Mouse (Mus musculus) C2C12 (cell line): Measurements from ENCODE around the gene Sox6.

ENCODE experiments used
- CTCF ChIP-seq: IDR thresholded peaks from one replicate; pipeline ENCODE4 v1.5.1; 2011; ENCODE audit not compliant: control insufficient read depth, insufficient read depth, insufficient read length
- MAX ChIP-seq: IDR thresholded peaks from one replicate; pipeline ENCODE4 v1.6.1; 2011; ENCODE audit warnings: mild to moderate bottlenecking, control low read depth

- TF ChIP-seq CTCF = no peak
- no peak for TF ChIP-seq MAX
These were observed 96.8 kb downstream of the Sox6 start for GRCm38 (mm10) chr7:115941766-115942165.
